Mouse (Mus musculus) spleen, adult 2 months (tissue): ENCODE results near the gene Bag6. TPM values are rescaled to one million over a fixed set of nuclear protein-coding genes. Genes with fewer than 3 reads are reported as not detected.

Experiments used
- DNase-seq, 2 experiments: peaks; one replicate each; pipeline versions ENCODE4 v3.0.0 to v3.0.0-alpha.2; 2012 to 2021; ENCODE audit warnings: low spot score in 2 of 2, low read depth in 1 of 2
- H3K27ac ChIP-seq: fragments of 200-500 bp; 2 replicates; pipeline ENCODE4 v1.5.1; 2012; ENCODE audit warnings: low read length, inconsistent platforms; ENCODE audit not compliant: insufficient read depth
- H3K27me3 ChIP-seq: fragments of 200-500 bp; 2 replicates; pipeline ENCODE4 v1.6.1; 2012; ENCODE audit warnings: mild to moderate bottlenecking, moderate library complexity, low read length, inconsistent platforms; ENCODE audit not compliant: control insufficient read depth, insufficient read depth
- H3K36me3 ChIP-seq: fragments of 200-500 bp; 2 replicates; pipeline ENCODE4 v1.6.1; 2012; ENCODE audit warnings: mild to moderate bottlenecking, low read length, inconsistent platforms; ENCODE audit not compliant: control insufficient read depth, insufficient read depth
- H3K4me1 ChIP-seq: fragments of 200-500 bp; 2 replicates; pipeline ENCODE4 v1.6.1; 2011; ENCODE audit warnings: inconsistent platforms; ENCODE audit not compliant: control insufficient read depth, insufficient read depth, insufficient read length
- H3K4me3 ChIP-seq: fragments of 200-500 bp; 2 replicates; pipeline ENCODE4 v1.5.1; 2011; ENCODE audit warnings: mild to moderate bottlenecking, inconsistent platforms; ENCODE audit not compliant: insufficient read depth, insufficient read length; ENCODE audit errors: extremely low read depth
- CTCF ChIP-seq: fragments of 200-500 bp; IDR thresholded peaks from 2 replicates; pipeline ENCODE4 v1.5.1; 2011; ENCODE audit warnings: mild to moderate bottlenecking, inconsistent platforms; ENCODE audit not compliant: insufficient read depth, insufficient read length, insufficient replicate concordance; ENCODE audit errors: extremely low read depth
- POLR2A ChIP-seq: fragments of 200-500 bp; IDR thresholded peaks from 2 replicates; pipeline ENCODE4 v1.6.1; 2011; ENCODE audit warnings: low read depth, low read length, inconsistent platforms
- WGBS: fragments of 180-500 bp; shearing (Covaris S2); methylation state at CpG from one replicate; pipeline ENCODE4 v1.1.7; 2018; 5-methylcytosine and 5-hydroxymethylcytosine counted together
- polyA plus RNA-seq: library from polyadenylated mRNA; depleted of rRNA; stranded (reverse); fragments of >200 nt; gene quantifications from 2 replicates; pipeline ENCODE4 v1.2.3, GENCODE M21; 2012

Bag6 gene
- polyA plus RNA-seq, 1 experiment, result 166 TPM

GRCm38 (mm10) chr17:35156461-35157200, 21.7 kb downstream of the Bag6 start:
- Histone ChIP-seq H3K36me3 (peaks cover 97% of the 10 kb centered on the region), H3K27ac (no peak overlapping the region), H3K4me1 (no peaks in the 10 kb centered on the region), H3K27me3 (no peaks in the 10 kb centered on the region), H3K4me3 (no peak overlapping the region)
- TF ChIP-seq POLR2A (no peak), CTCF (no peak)
- WGBS, result 95% methylated on average over 33 of the region's 33 CpGs
- no peak for DNase-seq

GRCm38 (mm10) chr17:35157254-35157653, 22.3 kb downstream of the Bag6 start:
- TF ChIP-seq CTCF, result no peak
- TF ChIP-seq POLR2A, result no peak
- H3K27me3 ChIP-seq, result no peaks in the 10 kb centered on the region
- H3K4me3 ChIP-seq, result no peak overlapping the region
- peaks cover 96% of the 10 kb centered on the region for H3K36me3 ChIP-seq
- no peaks in the 10 kb centered on the region for H3K4me1 ChIP-seq
- no peak overlapping the region for H3K27ac ChIP-seq
- no peak for DNase-seq
- 88% methylated on average over 8 of the region's 8 CpGs for WGBS

GRCm38 (mm10) chr17:35157661-35158175, 22.7 kb downstream of the Bag6 start:
- peaks cover 91% of the 10 kb centered on the region for H3K36me3 ChIP-seq
- TF ChIP-seq CTCF (no peak), POLR2A (no peak)
- no peak overlapping the region for H3K4me3 ChIP-seq
- 93% methylated on average over 8 of the region's 8 CpGs for WGBS
- no peak overlapping the region for H3K27ac ChIP-seq
- no peaks in the 10 kb centered on the region for H3K27me3 ChIP-seq
- peaks cover under 1% of the 10 kb centered on the region; the same call in 1 of the 2 replicates for H3K4me1 ChIP-seq
- DNase-seq, result no peak

- Histone ChIP-seq H3K27ac (no peak overlapping the region), H3K27me3 (no peaks in the 10 kb centered on the region), H3K4me1 (peaks cover 6% of the 10 kb centered on the region; the same call in 1 of the 2 replicates), H3K4me3 (no peak overlapping the region), H3K36me3 (peaks cover 78% of the 10 kb centered on the region)
- DNase-seq, result no peak
- 97% methylated on average over 16 of the region's 16 CpGs for WGBS
- no peak for TF ChIP-seq POLR2A
- TF ChIP-seq CTCF, result no peak
Measured at GRCm38 (mm10) chr17:35158850-35159593, 24.0 kb downstream of the Bag6 start.

- H3K36me3 ChIP-seq, result peaks cover 72% of the 10 kb centered on the region
- TF ChIP-seq CTCF, result no peak
- TF ChIP-seq POLR2A, result no peak
- DNase-seq, result no peak
- no peak overlapping the region for H3K4me3 ChIP-seq
- no peak overlapping the region for H3K27ac ChIP-seq
- peaks cover 6% of the 10 kb centered on the region; the same call in 1 of the 2 replicates for H3K4me1 ChIP-seq
- WGBS, result 94% methylated on average over 7 of the region's 7 CpGs
- H3K27me3 ChIP-seq, result no peaks in the 10 kb centered on the region
Measured at GRCm38 (mm10) chr17:35159638-35160037, 24.7 kb downstream of the Bag6 start.

- TF ChIP-seq CTCF, result no peak
- no peak for TF ChIP-seq POLR2A
- no peak overlapping the region for H3K4me3 ChIP-seq
- H3K27ac ChIP-seq, result no peak overlapping the region
Measured at GRCm38 (mm10) chr17:35161421-35161820, 26.4 kb downstream of the Bag6 start.

GRCm38 (mm10) chr17:35162121-35162520, 27.1 kb downstream of the Bag6 start:
- no peaks in the 10 kb centered on the region for H3K27me3 ChIP-seq
- TF ChIP-seq CTCF (no peak), POLR2A (no peak)
- H3K36me3 ChIP-seq, result peaks cover 47% of the 10 kb centered on the region
- 80% methylated on average over 14 of the region's 14 CpGs for whole genome bisulfite sequencing
- no peak overlapping the region for H3K27ac ChIP-seq
- H3K4me3 ChIP-seq, result no peak overlapping the region
- peaks cover 6% of the 10 kb centered on the region; the same call in 1 of the 2 replicates for H3K4me1 ChIP-seq
- DNase-seq, result no peak

More at GRCm38 (mm10) chr17:35161421-35161820, 26.4 kb downstream of the Bag6 start:
- DNase-seq, result no peak
- peaks cover 6% of the 10 kb centered on the region; the same call in 1 of the 2 replicates for H3K4me1 ChIP-seq
- no peaks in the 10 kb centered on the region for H3K27me3 ChIP-seq
- WGBS, result 86% methylated on average over 11 of the region's 11 CpGs
- peaks cover 54% of the 10 kb centered on the region for H3K36me3 ChIP-seq
